Mouse (Mus musculus) testis, postnatal 14 days (tissue): ENCODE measurements around the gene Ceacam20.
"Not testable (repeated sequence)": the region's sequence is repeated elsewhere in the genome, so short reads cannot be mapped to it uniquely, and the experiment has no call there.

Source experiments
- DNase-seq: peaks from one replicate; pipeline ENCODE4 v3.0.0; 2021; ENCODE audit warnings: low spot score

Gene Ceacam20

GRCm38 (mm10) chr7:19964985-19965579, at the start of gene Ceacam20:
Ceacam20 (plus strand) TSS chr7:19965412.
- no peak for DNase-seq

- no peak for DNase-seq
Measured at GRCm38 (mm10) chr7:19920166-19920505, 45.1 kb upstream of the Ceacam20 start.

- DNase-seq, result peak; percentile 70
Measured at GRCm38 (mm10) chr7:19920506-19921261, 44.5 kb upstream of the Ceacam20 start, which contains the start of gene Pvr. Pvr (minus strand) TSS chr7:19921160.

GRCm38 (mm10) chr7:19923354-19923753, 41.9 kb upstream of the Ceacam20 start:
- no peak for DNase-seq

- no peak for DNase-seq
Measured at GRCm38 (mm10) chr7:19923797-19924196, 41.4 kb upstream of the Ceacam20 start.

GRCm38 (mm10) chr7:19925376-19925775, 39.8 kb upstream of the Ceacam20 start:
- no peak for DNase-seq

- no peak for DNase-seq
Measured at GRCm38 (mm10) chr7:19926849-19927480, 38.2 kb upstream of the Ceacam20 start.

GRCm38 (mm10) chr7:19928486-19928885, 36.7 kb upstream of the Ceacam20 start:
- DNase-seq, result no peak

- not testable (repeated sequence) for DNase-seq
Measured at GRCm38 (mm10) chr7:19930481-19930880, 34.7 kb upstream of the Ceacam20 start.

GRCm38 (mm10) chr7:19932133-19932876, 32.9 kb upstream of the Ceacam20 start:
- DNase-seq, result no peak

GRCm38 (mm10) chr7:19932877-19933809, 32.1 kb upstream of the Ceacam20 start:
- peak; percentile 58 for DNase-seq

- no peak for DNase-seq
Measured at GRCm38 (mm10) chr7:19935171-19935751, 30.0 kb upstream of the Ceacam20 start.

- no peak for DNase-seq
Measured at GRCm38 (mm10) chr7:19935961-19936360, 29.3 kb upstream of the Ceacam20 start.

- no peak for DNase-seq
Measured at GRCm38 (mm10) chr7:19937229-19937821, 27.9 kb upstream of the Ceacam20 start.

GRCm38 (mm10) chr7:19939555-19940235, 25.5 kb upstream of the Ceacam20 start:
- peak; percentile 68 for DNase-seq

GRCm38 (mm10) chr7:19940256-19940655, 25.0 kb upstream of the Ceacam20 start:
- no peak for DNase-seq

GRCm38 (mm10) chr7:19944709-19945108, 20.5 kb upstream of the Ceacam20 start:
- no peak for DNase-seq

GRCm38 (mm10) chr7:19945201-19945600, 20.0 kb upstream of the Ceacam20 start:
- no peak for DNase-seq

GRCm38 (mm10) chr7:19945821-19946515, 19.2 kb upstream of the Ceacam20 start:
- DNase-seq, result no peak
